Mouse (Mus musculus) lung, embryonic 16.5 days (tissue): ENCODE results near the gene Pcca. TPM values are rescaled to one million over a fixed set of nuclear protein-coding genes. Genes with fewer than 3 reads are reported as not detected.
A peak's percentile ranks its signal among the peaks of the same experiment; 100 is the strongest.

Experiments used
- ATAC-seq: fragments of 200-750 bp; cut with Nextera tagmentation; 2 replicates; pipeline ENCODE4 v1.8.0; 2017; ENCODE audit warnings: low read depth, mild to moderate bottlenecking, moderate library complexity
- H3K27ac ChIP-seq: fragments of 300-500 bp; sonication (generic); 2 replicates; pipeline ENCODE4 v1.5.1; 2014; ENCODE audit warnings: mild to moderate bottlenecking, control low read depth, low read length
- H3K27me3 ChIP-seq: fragments of 300-500 bp; sonication (generic); 2 replicates; pipeline ENCODE4 v1.6.1; 2014; ENCODE audit warnings: low read depth, low read length, mixed read lengths; ENCODE audit not compliant: control insufficient read depth, insufficient read depth
- H3K36me3 ChIP-seq: fragments of 300-500 bp; sonication (generic); 2 replicates; pipeline ENCODE4 v1.6.1; 2014; ENCODE audit warnings: low read length; ENCODE audit not compliant: control insufficient read depth, insufficient read depth
- H3K4me1 ChIP-seq: fragments of 300-500 bp; sonication (generic); replicated peaks from 2 replicates; pipeline ENCODE4 v1.6.1; 2014; ENCODE audit warnings: low read length, mixed read lengths; ENCODE audit not compliant: control insufficient read depth, insufficient read depth
- H3K4me2 ChIP-seq: fragments of 300-500 bp; sonication (generic); 2 replicates; pipeline ENCODE4 v1.6.1; 2014; ENCODE audit warnings: low read depth, low read length, control low read depth
- H3K4me3 ChIP-seq: fragments of 300-500 bp; sonication (generic); 2 replicates; pipeline ENCODE4 v1.5.1; 2014; ENCODE audit warnings: mild to moderate bottlenecking, low read length, control low read depth
- H3K9ac ChIP-seq: fragments of 300-500 bp; sonication (generic); 2 replicates; pipeline ENCODE4 v1.6.1; 2014; ENCODE audit warnings: low read length, control low read depth
- H3K9me3 ChIP-seq: fragments of 300-500 bp; sonication (generic); 2 replicates; pipeline ENCODE4 v1.6.1; 2016; ENCODE audit warnings: low read length; ENCODE audit not compliant: control insufficient read depth
- WGBS: fragments of 180-500 bp; shearing (Covaris S2); extraction: QIAGEN DNeasy Blood & Tissue Kit; methylation state at CpG from one replicate; pipeline ENCODE4 v1.1.7; 2014; 5-methylcytosine and 5-hydroxymethylcytosine counted together
- polyA plus RNA-seq: library from polyadenylated mRNA; unstranded; fragments of >200 nt; fragmentation: Nextera tagmentation; extraction: Ambion mirVana; gene quantifications from 2 replicates; pipeline ENCODE4 v1.2.1, GENCODE M21; 2015

Pcca gene
- polyA plus RNA-seq, 1 experiment from 2014 or later, result 19.0 TPM

DNA sequence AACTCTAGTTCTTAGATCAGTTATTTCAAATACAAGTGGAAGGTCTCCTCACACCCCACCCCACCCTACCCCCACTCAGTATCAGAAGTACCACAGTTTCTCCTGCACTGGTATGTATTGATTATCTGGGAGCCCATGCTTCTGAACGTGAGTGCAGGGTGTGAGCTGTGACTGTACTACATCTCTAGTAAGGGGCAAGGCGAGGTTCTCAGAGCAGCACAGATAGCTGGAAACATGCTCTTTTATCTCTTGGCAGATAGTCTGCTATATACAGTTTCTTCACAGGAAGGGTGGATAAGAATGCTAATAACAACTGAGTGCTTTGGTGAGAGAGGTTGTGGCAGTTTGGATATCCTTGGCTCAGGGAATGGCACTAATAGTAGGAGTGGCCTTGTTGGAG is 117.6 kb downstream of the Pcca start:
- 72% methylated on average over 2 of the region's 2 CpGs for WGBS
- no peaks in the 10 kb centered on the region for H3K9me3 ChIP-seq
- ATAC-seq, result no peak
- H3K4me3 ChIP-seq, result no peak overlapping the region
- no peaks in the 10 kb centered on the region for H3K4me1 ChIP-seq
- no peak overlapping the region for H3K9ac ChIP-seq
- no peaks in the 10 kb centered on the region for H3K36me3 ChIP-seq
- H3K27me3 ChIP-seq, result no peaks in the 10 kb centered on the region
- no peak overlapping the region for H3K27ac ChIP-seq
- no peak overlapping the region for H3K4me2 ChIP-seq

GRCm38 (mm10) chr14:122675661-122676060 is 141.5 kb downstream of the Pcca start:
- no peak overlapping the region for H3K4me2 ChIP-seq
- H3K27me3 ChIP-seq, result no peaks in the 10 kb centered on the region
- H3K9me3 ChIP-seq, result no peaks in the 10 kb centered on the region
- no peaks in the 10 kb centered on the region for H3K4me1 ChIP-seq
- no peaks in the 10 kb centered on the region for H3K36me3 ChIP-seq
- WGBS, result 70% methylated on average over 3 of the region's 3 CpGs
- ATAC-seq, result no peak
- no peak overlapping the region for H3K27ac ChIP-seq
- H3K4me3 ChIP-seq, result no peak overlapping the region
- no peak overlapping the region for H3K9ac ChIP-seq

- Histone ChIP-seq H3K27me3 (no peaks in the 10 kb centered on the region), H3K4me3 (no peak overlapping the region), H3K9ac (no peak overlapping the region), H3K4me2 (no peak overlapping the region), H3K36me3 (no peaks in the 10 kb centered on the region), H3K9me3 (no peaks in the 10 kb centered on the region), H3K4me1 (no peaks in the 10 kb centered on the region), H3K27ac (no peak overlapping the region)
- ATAC-seq, result no peak
- WGBS, result 77% methylated on average over 1 of the region's 1 CpGs
These were observed 149.5 kb downstream of the Pcca start for GRCm38 (mm10) chr14:122683645-122684044.

- Histone ChIP-seq H3K4me1 (no peaks in the 10 kb centered on the region), H3K9ac (no peak overlapping the region), H3K9me3 (no peaks in the 10 kb centered on the region), H3K27ac (no peak overlapping the region), H3K27me3 (no peaks in the 10 kb centered on the region), H3K4me3 (no peak overlapping the region), H3K4me2 (no peak overlapping the region), H3K36me3 (no peaks in the 10 kb centered on the region)
- ATAC-seq, result no peak
- 80% methylated on average over 4 of the region's 4 CpGs for WGBS
These were observed 150.1 kb downstream of the Pcca start for GRCm38 (mm10) chr14:122684250-122684649.

DNA sequence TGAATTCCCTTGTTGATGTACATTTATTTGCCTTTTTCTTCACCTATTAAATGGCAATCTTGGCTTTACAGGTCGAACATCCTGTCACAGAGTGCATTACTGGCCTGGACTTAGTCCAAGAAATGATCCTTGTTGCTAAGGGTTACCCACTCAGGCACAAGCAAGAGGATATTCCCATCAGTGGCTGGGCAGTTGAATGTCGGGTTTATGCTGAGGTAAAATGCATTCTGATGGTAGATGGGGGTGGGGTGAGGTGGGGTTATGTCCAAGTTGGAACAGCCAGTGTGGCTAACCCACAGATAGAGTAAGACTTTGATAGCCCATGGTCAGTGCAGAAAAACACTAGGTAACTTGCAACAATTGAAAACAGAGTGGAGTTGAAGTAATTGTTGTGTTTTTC is 150.7 kb downstream of the Pcca start:
- WGBS, result 19% methylated on average over 2 of the region's 2 CpGs
- Histone ChIP-seq H3K27ac (no peak overlapping the region), H3K9me3 (no peaks in the 10 kb centered on the region), H3K4me2 (no peak overlapping the region), H3K4me1 (no peaks in the 10 kb centered on the region; the same call in 1 of the 2 replicates), H3K4me3 (no peak overlapping the region), H3K27me3 (no peaks in the 10 kb centered on the region), H3K9ac (no peak overlapping the region), H3K36me3 (no peaks in the 10 kb centered on the region)
- ATAC-seq, result no peak

DNA sequence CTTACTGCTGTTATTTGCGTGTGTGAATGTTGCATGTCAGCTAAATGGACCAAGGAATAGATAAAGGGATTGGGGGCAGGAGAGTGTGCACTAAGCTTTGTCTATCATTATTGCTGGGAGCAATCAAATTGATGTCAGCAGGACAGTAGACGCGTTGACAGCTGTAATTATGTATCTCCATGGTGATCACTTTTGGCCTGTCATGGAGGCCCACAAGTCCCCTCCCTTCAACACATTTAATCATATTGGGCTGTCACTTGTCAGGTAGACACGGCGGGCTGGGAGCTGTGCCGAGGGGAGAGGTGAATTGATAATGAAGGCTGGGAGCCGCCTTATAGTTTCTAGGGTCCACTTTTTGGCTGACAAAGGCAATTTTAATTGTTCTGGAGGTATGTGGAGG is 153.3 kb downstream of the Pcca start:
- Histone ChIP-seq H3K27me3 (no peaks in the 10 kb centered on the region), H3K9ac (no peak overlapping the region), H3K36me3 (no peaks in the 10 kb centered on the region), H3K27ac (no peak overlapping the region), H3K4me2 (no peak overlapping the region), H3K9me3 (no peaks in the 10 kb centered on the region), H3K4me3 (no peak overlapping the region), H3K4me1 (no peaks in the 10 kb centered on the region; the same call in 1 of the 2 replicates)
- 74% methylated on average over 7 of the region's 7 CpGs for WGBS
- no peak for ATAC-seq

- no peak overlapping the region for H3K27ac ChIP-seq
- H3K4me1 ChIP-seq, result no peaks in the 10 kb centered on the region; the same call in 1 of the 2 replicates
- 89% methylated on average over 4 of the region's 4 CpGs for WGBS
- no peak overlapping the region for H3K4me2 ChIP-seq
- no peaks in the 10 kb centered on the region for H3K27me3 ChIP-seq
- H3K9ac ChIP-seq, result no peak overlapping the region
- H3K9me3 ChIP-seq, result no peaks in the 10 kb centered on the region
- no peak for ATAC-seq
- H3K36me3 ChIP-seq, result no peaks in the 10 kb centered on the region
- H3K4me3 ChIP-seq, result no peak overlapping the region
These were observed 154.3 kb downstream of the Pcca start for GRCm38 (mm10) chr14:122688378-122688777.

- no peaks in the 10 kb centered on the region; the same call in 1 of the 2 replicates for H3K4me1 ChIP-seq
- H3K4me3 ChIP-seq, result no peak overlapping the region
- H3K36me3 ChIP-seq, result no peaks in the 10 kb centered on the region
- H3K4me2 ChIP-seq, result no peak overlapping the region
- no peak overlapping the region for H3K9ac ChIP-seq
- H3K27ac ChIP-seq, result no peak overlapping the region
- H3K27me3 ChIP-seq, result no peaks in the 10 kb centered on the region
- no peaks in the 10 kb centered on the region for H3K9me3 ChIP-seq
- peak; percentile 52; the same call in 1 of the 2 replicates for ATAC-seq
- WGBS, result 52% methylated on average over 17 of the region's 17 CpGs
These were observed 155.2 kb downstream of the Pcca start for GRCm38 (mm10) chr14:122689136-122689815.

DNA sequence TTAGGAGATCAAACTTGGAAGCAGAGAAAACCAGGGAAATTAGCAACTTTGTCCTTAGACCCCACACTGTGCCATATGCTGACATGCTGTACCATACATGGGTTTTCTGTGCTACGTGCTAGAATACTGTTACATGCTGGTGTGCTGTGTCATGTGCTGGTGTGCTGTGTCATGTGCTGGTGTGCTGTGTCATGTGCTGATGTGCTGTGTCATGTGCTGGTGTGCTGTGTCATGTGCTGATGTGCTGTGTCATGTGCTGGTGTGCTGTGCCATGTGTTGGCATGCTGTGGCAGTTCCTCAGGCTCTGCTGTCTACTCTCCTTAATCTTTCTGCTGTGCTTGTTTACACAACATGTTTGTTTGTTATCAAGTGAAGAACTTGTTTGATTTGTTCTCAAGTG is 157.4 kb downstream of the Pcca start:
- 92% methylated on average over 1 of the region's 1 CpGs for WGBS

More for the DNA sequence above, 157.4 kb downstream of the Pcca start:
- H3K4me3 ChIP-seq, result no peak overlapping the region
- H3K9me3 ChIP-seq, result no peaks in the 10 kb centered on the region
- no peak overlapping the region for H3K27ac ChIP-seq
- H3K4me2 ChIP-seq, result no peak overlapping the region
- H3K9ac ChIP-seq, result no peak overlapping the region
- no peak for ATAC-seq
- no peaks in the 10 kb centered on the region; the same call in 1 of the 2 replicates for H3K4me1 ChIP-seq
- no peaks in the 10 kb centered on the region for H3K36me3 ChIP-seq
- H3K27me3 ChIP-seq, result no peaks in the 10 kb centered on the region
